Mouse (Mus musculus) left cerebral cortex, adult 8-10 months (tissue): ENCODE data around the gene Olfr1333. TPM values are rescaled to one million over a fixed set of nuclear protein-coding genes. Genes with fewer than 3 reads are reported as not detected.
A peak's percentile ranks its signal among the peaks of the same experiment; 100 is the strongest.
"Not testable (repeated sequence)": the region's sequence is repeated elsewhere in the genome, so short reads cannot be mapped to it uniquely, and the experiment has no call there.

Experiments
- DNase-seq, 2 experiments: peaks; one replicate each; pipeline ENCODE4 v3.0.0; 2022; ENCODE audit warnings: low spot score in 2 of 2
- total RNA-seq, 4 experiments: library from RNA; stranded (reverse); gene quantifications; 2 replicates each; pipeline ENCODE4 v1.2.4; 2022

The Olfr1333 gene
- total RNA-seq: not detected

- DNase-seq: no peak
Measured at GRCm38 (mm10) chr4:118836179-118836578, at the start of gene Olfr1333. TSS of gene Olfr1333 (minus strand) at chr4:118836279.

- no peak for DNase-seq
Measured at GRCm38 (mm10) chr4:118867566-118867965, 31.5 kb upstream of the Olfr1333 start.

- no peak for DNase-seq
Measured at GRCm38 (mm10) chr4:118864349-118864748, 28.3 kb upstream of the Olfr1333 start, which contains the start of gene Olfr1331. TSS of gene Olfr1331 (plus strand) at chr4:118864649.

GRCm38 (mm10) chr4:118862704-118863103 is 26.6 kb upstream of the Olfr1333 start:
- DNase-seq: peak in 1 of 2 experiments; percentile 22

GRCm38 (mm10) chr4:118861791-118862190 is 25.7 kb upstream of the Olfr1333 start:
- no peak for DNase-seq

GRCm38 (mm10) chr4:118818921-118819320 is 17.2 kb downstream of the Olfr1333 start:
- no peak for DNase-seq

- DNase-seq: no peak
Measured at GRCm38 (mm10) chr4:118809844-118810243, 26.2 kb downstream of the Olfr1333 start, which contains the start of gene Olfr1335. TSS of gene Olfr1335 (minus strand) at chr4:118809944.

GRCm38 (mm10) chr4:118792796-118793195 is 43.3 kb downstream of the Olfr1333 start:
- DNase-seq: not testable (repeated sequence)

- DNase-seq: no peak
Measured at GRCm38 (mm10) chr4:118782486-118782885, 53.6 kb downstream of the Olfr1333 start, which contains the start of gene Olfr1337. TSS of gene Olfr1337 (minus strand) at chr4:118782586.

Other genes starting within 250 kb of the Olfr1333 start
- gene Cfap57, start 215.5 kb downstream of the Olfr1333 start, total RNA-seq: 1 to 10 TPM in 1 of 4 experiments, under 1 TPM in 3; 0.65 to 1.1 (median 0.88) TPM
- 10 to 100 TPM; 48.2 to 60.8 (median 56.0) TPM for gene Ebna1bp2, start 215.5 kb downstream of the Olfr1333 start, total RNA-seq
- not detected for gene Olfr62, start 177.3 kb downstream of the Olfr1333 start, total RNA-seq
- not detected for gene Olfr1342, start 143.5 kb downstream of the Olfr1333 start, total RNA-seq
- not detected for gene Olfr1341, start 132.8 kb downstream of the Olfr1333 start, total RNA-seq
- gene Olfr1340, start 116.1 kb downstream of the Olfr1333 start, total RNA-seq: not detected
- gene Olfr1339, start 104.1 kb downstream of the Olfr1333 start, total RNA-seq: not detected
- gene Olfr1338, start 77.5 kb downstream of the Olfr1333 start, total RNA-seq: not detected
- gene Olfr1337, start 53.7 kb downstream of the Olfr1333 start, total RNA-seq: not detected
- gene Olfr1335, start 26.3 kb downstream of the Olfr1333 start, total RNA-seq: not detected
- not detected for gene Olfr1331, start 28.4 kb upstream of the Olfr1333 start, total RNA-seq
- not detected for gene Olfr1330, start 52.3 kb upstream of the Olfr1333 start, total RNA-seq
- gene Olfr1329, start 81.2 kb upstream of the Olfr1333 start, total RNA-seq: not detected
- gene Olfr1328, start 102.3 kb upstream of the Olfr1333 start, total RNA-seq: not detected
- under 1 TPM in 2 of 4 experiments, not detected in 2; 0.37 to 0.42 TPM for gene Lao1, start 125.3 kb upstream of the Olfr1333 start, total RNA-seq